Mouse (Mus musculus) heart, embryonic 15.5 days (tissue): Measurements from ENCODE around the gene Etv5. TPM values are rescaled to one million over a fixed set of nuclear protein-coding genes. Genes with fewer than 3 reads are reported as not detected.

Experiments
- ATAC-seq: fragments of 200-750 bp; cut with Nextera tagmentation; replicated peaks from 2 replicates; pipeline ENCODE4 v1.8.0; 2017; ENCODE audit warnings: low read depth, moderate TSS enrichment; ENCODE audit not compliant: insufficient number of reproducible peaks, insufficient read depth, low FRiP score
- H3K27ac ChIP-seq: fragments of 300-500 bp; sonication (generic); 2 replicates; pipeline ENCODE4 v1.5.1; 2015; ENCODE audit warnings: mild to moderate bottlenecking, inconsistent platforms
- H3K27me3 ChIP-seq: fragments of 300-500 bp; sonication (generic); 2 replicates; pipeline ENCODE4 v1.6.1; 2015; ENCODE audit warnings: inconsistent platforms
- H3K36me3 ChIP-seq: fragments of 300-500 bp; sonication (generic); 2 replicates; pipeline ENCODE4 v1.6.1; 2015; ENCODE audit warnings: mild to moderate bottlenecking, inconsistent platforms
- H3K4me1 ChIP-seq: fragments of 300-500 bp; sonication (generic); replicated peaks from 2 replicates; pipeline ENCODE4 v1.6.1; 2015; ENCODE audit warnings: inconsistent platforms
- H3K4me2 ChIP-seq: fragments of 300-500 bp; sonication (generic); 2 replicates; pipeline ENCODE4 v1.6.1; 2015; ENCODE audit warnings: inconsistent platforms, mild to moderate bottlenecking, moderate library complexity
- H3K4me3 ChIP-seq: fragments of 300-500 bp; sonication (generic); 2 replicates; pipeline ENCODE4 v1.5.1; 2015; ENCODE audit warnings: mild to moderate bottlenecking, inconsistent platforms
- H3K9ac ChIP-seq: fragments of 300-500 bp; sonication (generic); 2 replicates; pipeline ENCODE4 v1.6.1; 2015; ENCODE audit warnings: mild to moderate bottlenecking, inconsistent platforms
- H3K9me3 ChIP-seq: fragments of 300-500 bp; sonication (generic); replicated peaks from 2 replicates; pipeline ENCODE4 v1.6.1; 2016; ENCODE audit warnings: inconsistent platforms
- WGBS: fragments of 180-500 bp; shearing (Covaris S2); methylation state at CpG from one replicate; pipeline ENCODE4 v1.1.7; 2015; ENCODE audit warnings: mixed read lengths; 5-methylcytosine and 5-hydroxymethylcytosine counted together
- polyA plus RNA-seq: library from polyadenylated mRNA; unstranded; fragments of >200 nt; fragmentation: Nextera tagmentation; extraction: Ambion mirVana; gene quantifications from 2 replicates; pipeline ENCODE4 v1.2.1, GENCODE M21; 2015

The Etv5 gene
- polyA plus RNA-seq, 1 experiment from 2014 or later = 15.9 TPM

GRCm38 (mm10) chr16:22408642-22409360, 30.7 kb downstream of the Etv5 start:
- Histone ChIP-seq H3K4me2 (no peak overlapping the region), H3K36me3 (no peaks in the 10 kb centered on the region), H3K4me1 (0 out of 2 replicates have a peak, but pooled peaks cover 3% of the 10 kb centered on the region), H3K27ac (no peak overlapping the region), H3K9ac (no peak overlapping the region), H3K27me3 (no peaks in the 10 kb centered on the region), H3K9me3 (no peaks in the 10 kb centered on the region), H3K4me3 (no peak overlapping the region)
- 79% methylated on average over 8 of the region's 8 CpGs for WGBS
- no peak for ATAC-seq

GRCm38 (mm10) chr16:22406747-22407146, 32.8 kb downstream of the Etv5 start:
- H3K9ac ChIP-seq = no peak overlapping the region
- H3K4me1 ChIP-seq = 0 out of 2 replicates have a peak, but pooled peaks cover 3% of the 10 kb centered on the region
- WGBS = 90% methylated on average over 4 of the region's 4 CpGs
- no peak for ATAC-seq
- no peaks in the 10 kb centered on the region for H3K27me3 ChIP-seq
- no peak overlapping the region for H3K4me3 ChIP-seq
- no peak overlapping the region for H3K27ac ChIP-seq
- no peaks in the 10 kb centered on the region for H3K9me3 ChIP-seq
- no peak overlapping the region for H3K4me2 ChIP-seq
- H3K36me3 ChIP-seq = peaks cover 7% of the 10 kb centered on the region

- 85% methylated on average over 4 of the region's 4 CpGs for WGBS
- H3K27me3 ChIP-seq = no peaks in the 10 kb centered on the region
- no peak overlapping the region for H3K4me3 ChIP-seq
- no peaks in the 10 kb centered on the region for H3K9me3 ChIP-seq
- no peak overlapping the region for H3K9ac ChIP-seq
- H3K27ac ChIP-seq = no peak overlapping the region
- no peak overlapping the region for H3K4me2 ChIP-seq
- 0 out of 2 replicates have a peak, but pooled peaks cover 3% of the 10 kb centered on the region for H3K4me1 ChIP-seq
- peaks cover 11% of the 10 kb centered on the region for H3K36me3 ChIP-seq
- ATAC-seq = no peak
Observed at GRCm38 (mm10) chr16:22406050-22406449, 33.5 kb downstream of the Etv5 start.

GRCm38 (mm10) chr16:22405492-22405891, 34.0 kb downstream of the Etv5 start:
- ATAC-seq = no peak
- Histone ChIP-seq H3K9me3 (no peaks in the 10 kb centered on the region), H3K27ac (no peak overlapping the region), H3K4me2 (no peak overlapping the region), H3K4me1 (0 out of 2 replicates have a peak, but pooled peaks cover 3% of the 10 kb centered on the region), H3K27me3 (no peaks in the 10 kb centered on the region), H3K9ac (no peak overlapping the region), H3K36me3 (peaks cover 16% of the 10 kb centered on the region), H3K4me3 (no peak overlapping the region)
- 73% methylated on average over 10 of the region's 10 CpGs for WGBS

GRCm38 (mm10) chr16:22403715-22404114, 35.8 kb downstream of the Etv5 start:
- no peak overlapping the region for H3K4me3 ChIP-seq
- no peak overlapping the region for H3K9ac ChIP-seq
- no peak for ATAC-seq
- WGBS = 91% methylated on average over 4 of the region's 4 CpGs
- H3K4me2 ChIP-seq = no peak overlapping the region
- no peaks in the 10 kb centered on the region for H3K27me3 ChIP-seq
- H3K4me1 ChIP-seq = 0 out of 2 replicates have a peak, but pooled peaks cover 3% of the 10 kb centered on the region
- H3K36me3 ChIP-seq = peaks cover 20% of the 10 kb centered on the region
- H3K9me3 ChIP-seq = no peaks in the 10 kb centered on the region
- H3K27ac ChIP-seq = no peak overlapping the region

- H3K4me2 ChIP-seq = no peak overlapping the region
- 0 out of 2 replicates have a peak, but pooled peaks cover 3% of the 10 kb centered on the region for H3K4me1 ChIP-seq
- H3K9ac ChIP-seq = no peak overlapping the region
- H3K27ac ChIP-seq = no peak overlapping the region
- peaks cover 20% of the 10 kb centered on the region for H3K36me3 ChIP-seq
- no peaks in the 10 kb centered on the region for H3K27me3 ChIP-seq
- H3K4me3 ChIP-seq = no peak overlapping the region
- no peak for ATAC-seq
- H3K9me3 ChIP-seq = no peaks in the 10 kb centered on the region
Observed at GRCm38 (mm10) chr16:22402600-22402999, 36.9 kb downstream of the Etv5 start.

GRCm38 (mm10) chr16:22400226-22400625, 39.3 kb downstream of the Etv5 start:
- 85% methylated on average over 6 of the region's 6 CpGs for WGBS
- H3K9me3 ChIP-seq = no peaks in the 10 kb centered on the region
- ATAC-seq = no peak
- 0 out of 2 replicates have a peak, but pooled peaks cover 3% of the 10 kb centered on the region for H3K4me1 ChIP-seq
- peaks cover 20% of the 10 kb centered on the region for H3K36me3 ChIP-seq
- H3K27ac ChIP-seq = no peak overlapping the region
- no peak overlapping the region for H3K9ac ChIP-seq
- H3K4me2 ChIP-seq = no peak overlapping the region
- no peak overlapping the region for H3K4me3 ChIP-seq
- H3K27me3 ChIP-seq = no peaks in the 10 kb centered on the region

GRCm38 (mm10) chr16:22398784-22399453, 40.6 kb downstream of the Etv5 start:
- no peaks in the 10 kb centered on the region for H3K27me3 ChIP-seq
- WGBS = 84% methylated on average over 10 of the region's 10 CpGs
- H3K9ac ChIP-seq = no peak overlapping the region
- no peaks in the 10 kb centered on the region for H3K9me3 ChIP-seq
- no peaks in the 10 kb centered on the region for H3K4me1 ChIP-seq
- H3K4me3 ChIP-seq = no peak overlapping the region
- no peak overlapping the region for H3K4me2 ChIP-seq
- peaks cover 20% of the 10 kb centered on the region for H3K36me3 ChIP-seq
- no peak for ATAC-seq
- H3K27ac ChIP-seq = no peak overlapping the region

GRCm38 (mm10) chr16:22398354-22398753, 41.2 kb downstream of the Etv5 start:
- Histone ChIP-seq H3K4me3 (no peak overlapping the region), H3K36me3 (peaks cover 20% of the 10 kb centered on the region), H3K27me3 (no peaks in the 10 kb centered on the region), H3K4me2 (no peak overlapping the region), H3K9me3 (no peaks in the 10 kb centered on the region), H3K4me1 (no peaks in the 10 kb centered on the region), H3K9ac (no peak overlapping the region), H3K27ac (no peak overlapping the region)
- ATAC-seq = no peak
- 86% methylated on average over 11 of the region's 11 CpGs for WGBS

- H3K4me3 ChIP-seq = no peak overlapping the region
- ATAC-seq = no peak
- H3K4me2 ChIP-seq = no peak overlapping the region
- H3K27ac ChIP-seq = no peak overlapping the region
- H3K4me1 ChIP-seq = no peaks in the 10 kb centered on the region
- H3K27me3 ChIP-seq = no peaks in the 10 kb centered on the region
- H3K9ac ChIP-seq = no peak overlapping the region
- H3K9me3 ChIP-seq = no peaks in the 10 kb centered on the region
- H3K36me3 ChIP-seq = peaks cover 15% of the 10 kb centered on the region
- WGBS = 75% methylated on average over 8 of the region's 8 CpGs
Observed at GRCm38 (mm10) chr16:22396420-22396819, 43.1 kb downstream of the Etv5 start.

- no peak overlapping the region for H3K4me2 ChIP-seq
- 0 out of 2 replicates have a peak, but pooled peaks cover 5% of the 10 kb centered on the region for H3K36me3 ChIP-seq
- no peaks in the 10 kb centered on the region for H3K9me3 ChIP-seq
- no peaks in the 10 kb centered on the region for H3K27me3 ChIP-seq
- H3K27ac ChIP-seq = no peak overlapping the region
- H3K4me3 ChIP-seq = no peak overlapping the region
- WGBS = 77% methylated on average over 15 of the region's 15 CpGs
- H3K9ac ChIP-seq = no peak overlapping the region
- H3K4me1 ChIP-seq = no peaks in the 10 kb centered on the region
- ATAC-seq = no peak
Observed at GRCm38 (mm10) chr16:22395093-22395844, 44.2 kb downstream of the Etv5 start.
